Mouse (Mus musculus): ENCODE data around the gene Nup35. TPM values are rescaled to one million over a fixed set of nuclear protein-coding genes. Genes with fewer than 3 reads are reported as not detected.

Gene Nup35
- 10.5 and 25.9 TPM in 2 replicates for polyA plus RNA-seq (2012; rRNA removed)

GRCm38 (mm10) chr2:80616854-80617737 lies at the start of gene Nup35, which contains the start of gene Dusp19:
TSS of gene Nup35 (plus strand) at chr2:80617236.
TSS of gene Dusp19 (plus strand) at chr2:80617045.

GRCm38 (mm10) chr2:80581043-80581711 lies 35.9 kb upstream of the Nup35 start, which contains the start of gene Nckap1:
TSS of gene Nckap1 (minus strand) at chr2:80581380.

Other genes starting within 250 kb of the Nup35 start
- 6.4 and 7.1 TPM in 2 replicates for gene Frzb, start 169.6 kb upstream of the Nup35 start, polyA plus RNA-seq (2012; rRNA removed)
- 27.9 and 37.0 TPM in 2 replicates for gene Nckap1, start 35.9 kb upstream of the Nup35 start, polyA plus RNA-seq (2012; rRNA removed)
- 3.3 and 3.6 TPM in 2 replicates for gene Dusp19, start 191 bp upstream of the Nup35 start, polyA plus RNA-seq (2012; rRNA removed)